Mouse (Mus musculus) megakaryocyte progenitor cell, adult 5-6 weeks (primary cell): ENCODE data around the gene Mpzl2. TPM values are rescaled to one million over a fixed set of nuclear protein-coding genes. Genes with fewer than 3 reads are reported as not detected.

Experiments used
- ATAC-seq: replicated peaks from 2 replicates; pipeline ENCODE4 v1.8.0; 2016; ENCODE audit warnings: mild to moderate bottlenecking, moderate TSS enrichment, inconsistent platforms; ENCODE audit not compliant: poor library complexity
- total RNA-seq, 2 experiments: library from RNA; stranded (forward) in 1 of 2; stranded (reverse) in 1 of 2; fragments of 157-497, 149-512 nt in 1 of 2; fragments of 200-1000 nt in 1 of 2; gene quantifications; 2 replicates each; pipeline versions ENCODE4 v1.2.3 to v1.2.4; 2015 to 2017

The Mpzl2 gene
- total RNA-seq, 2 experiments from 2014 or later = not detected

DNA sequence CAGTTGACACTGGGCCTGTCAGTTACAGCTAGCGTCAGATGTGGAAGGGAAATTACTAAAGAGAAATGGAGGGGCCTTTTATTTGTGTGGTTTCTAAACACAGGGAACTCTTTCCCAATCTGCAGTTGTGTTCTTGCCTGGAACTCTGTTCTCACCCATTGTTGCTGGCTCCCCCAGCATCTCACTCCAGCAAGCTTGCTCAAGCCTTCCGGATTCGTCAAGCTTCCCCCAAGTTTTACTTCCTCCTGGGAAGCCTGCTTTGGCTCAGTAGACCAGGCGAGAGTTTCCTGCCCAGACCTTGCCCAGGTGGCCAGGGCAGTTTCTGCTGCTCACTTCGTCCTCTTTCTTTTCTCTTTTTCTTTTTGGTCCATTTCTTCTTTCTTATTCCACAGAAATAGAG lies 45.0 kb downstream of the Mpzl2 start:
- ATAC-seq = peak; percentile 90

DNA sequence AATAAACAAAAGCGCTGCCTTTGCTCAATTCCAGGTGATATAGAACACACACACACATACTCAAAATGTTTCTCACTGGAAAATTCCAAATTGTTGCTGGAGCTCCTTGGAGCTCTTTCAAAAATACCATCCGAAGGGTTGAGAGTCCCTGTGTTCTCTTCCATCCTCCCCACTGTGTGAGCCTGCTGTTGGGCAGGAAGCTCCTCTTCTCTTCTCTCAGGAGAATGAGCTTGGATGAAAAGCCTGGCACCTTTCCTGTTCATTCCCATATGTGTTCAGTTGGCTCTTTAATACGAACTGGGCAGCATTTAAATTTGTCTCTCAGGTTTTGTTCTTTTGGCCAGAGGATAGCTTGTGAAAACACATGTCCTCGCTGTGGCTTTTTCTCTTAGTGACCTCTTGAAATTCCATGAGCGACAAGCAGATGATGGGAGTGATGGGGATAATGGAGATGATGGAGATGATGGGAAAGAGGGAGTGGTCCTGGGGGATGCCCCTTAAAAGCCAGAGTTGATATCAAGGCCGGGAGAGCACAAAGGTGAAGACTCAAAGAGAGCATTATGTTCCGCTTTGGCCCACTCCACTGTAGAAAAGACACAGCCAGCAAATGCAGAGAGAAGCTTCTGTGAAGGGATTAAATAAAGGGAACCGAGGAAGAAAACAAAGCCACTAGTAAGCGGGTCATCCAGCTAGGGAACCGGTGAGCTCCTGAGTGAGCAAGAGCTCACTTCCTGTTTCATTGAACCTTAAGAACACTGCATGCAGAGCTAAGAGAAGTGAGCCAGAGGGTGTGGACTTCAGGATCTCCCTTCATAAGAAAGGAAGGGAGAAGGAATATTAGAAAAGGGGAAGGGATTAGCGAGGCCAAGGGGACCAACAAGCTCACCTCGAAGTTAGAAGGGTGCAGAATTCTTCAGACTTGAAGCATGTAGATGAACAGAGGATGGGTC lies 46.4 kb downstream of the Mpzl2 start:
- peak; percentile 54 for ATAC-seq

GRCm38 (mm10) chr9:45088040-45088439 lies 48.4 kb downstream of the Mpzl2 start:
- no peak for ATAC-seq

DNA sequence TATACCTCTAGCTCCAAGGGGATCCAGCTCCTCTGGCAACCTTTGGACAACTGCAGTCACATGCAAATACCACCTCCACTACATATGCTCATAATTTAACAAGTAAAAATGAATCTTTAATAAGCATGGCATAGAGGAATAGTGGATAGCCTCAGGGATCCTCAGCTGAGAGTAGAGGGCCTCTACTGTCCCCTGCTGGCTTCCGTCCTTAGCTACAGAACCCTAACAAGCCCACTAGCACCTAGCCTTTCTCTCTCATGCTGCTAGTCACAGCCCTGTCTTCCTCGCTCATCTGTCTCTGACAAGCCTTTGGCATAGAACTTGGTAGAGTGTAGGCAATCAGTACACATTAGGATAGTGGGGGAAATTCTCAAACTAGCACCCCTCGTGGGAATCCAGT lies 51.2 kb downstream of the Mpzl2 start:
- no peak for ATAC-seq

GRCm38 (mm10) chr9:45092641-45093040 lies 53.0 kb downstream of the Mpzl2 start:
- ATAC-seq = no peak

DNA sequence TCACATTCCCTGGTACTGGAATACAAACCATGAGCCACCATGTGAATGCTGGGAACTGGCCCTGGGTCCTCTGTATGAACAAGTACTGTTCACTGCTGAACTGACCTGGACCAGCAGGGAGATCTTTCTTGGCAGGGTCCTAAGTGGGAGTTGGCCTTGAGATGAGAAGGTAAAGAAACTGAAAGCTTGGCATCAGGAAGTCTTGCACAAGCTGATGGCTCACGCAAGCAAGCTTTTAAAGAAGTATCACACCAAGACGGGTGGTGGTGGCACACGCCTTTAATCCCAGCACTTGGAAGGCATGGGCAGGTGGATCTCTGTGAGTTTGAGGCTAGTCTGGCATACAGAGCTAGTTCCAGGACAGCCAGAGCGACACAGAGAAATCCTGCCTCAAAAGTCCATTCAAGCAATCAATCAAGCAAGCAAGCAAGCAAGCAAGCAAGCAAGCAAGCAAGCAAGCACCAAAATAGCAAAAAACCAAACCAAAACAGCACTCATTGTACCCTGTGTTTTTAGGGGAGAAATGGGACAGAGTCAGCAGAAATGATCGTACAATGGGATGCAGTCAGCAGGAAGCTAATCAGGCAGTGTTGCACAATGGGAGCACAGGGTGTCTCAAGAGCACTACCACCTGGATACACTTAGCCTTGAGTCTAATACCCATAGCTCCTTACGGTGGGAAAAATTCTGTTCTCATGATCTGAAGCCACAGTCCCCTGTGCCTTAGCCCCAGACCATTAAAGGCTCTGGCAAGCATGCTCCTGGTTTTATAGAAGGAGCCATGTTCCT lies 55.7 kb downstream of the Mpzl2 start:
- ATAC-seq = peak; percentile 79

DNA sequence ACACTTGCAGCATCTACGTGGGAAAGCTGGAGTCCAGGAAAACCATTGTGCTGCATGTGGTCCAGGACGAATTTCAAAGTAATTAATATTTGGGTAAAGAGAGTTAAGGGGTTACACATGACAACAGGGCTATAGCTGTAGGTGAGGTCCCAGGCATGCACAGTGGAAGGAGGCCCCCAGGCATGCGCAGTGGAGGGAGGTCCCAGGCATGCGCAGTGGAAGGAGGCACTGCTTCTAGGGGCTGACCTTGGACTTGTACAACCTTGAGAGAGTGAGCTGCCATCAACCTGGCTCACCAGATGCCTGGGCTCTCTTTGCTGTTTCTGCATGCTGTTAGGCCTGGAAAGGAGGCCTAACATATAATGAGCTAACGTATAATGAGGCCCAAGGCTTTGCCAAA lies 58.3 kb downstream of the Mpzl2 start:
- no peak for ATAC-seq

DNA sequence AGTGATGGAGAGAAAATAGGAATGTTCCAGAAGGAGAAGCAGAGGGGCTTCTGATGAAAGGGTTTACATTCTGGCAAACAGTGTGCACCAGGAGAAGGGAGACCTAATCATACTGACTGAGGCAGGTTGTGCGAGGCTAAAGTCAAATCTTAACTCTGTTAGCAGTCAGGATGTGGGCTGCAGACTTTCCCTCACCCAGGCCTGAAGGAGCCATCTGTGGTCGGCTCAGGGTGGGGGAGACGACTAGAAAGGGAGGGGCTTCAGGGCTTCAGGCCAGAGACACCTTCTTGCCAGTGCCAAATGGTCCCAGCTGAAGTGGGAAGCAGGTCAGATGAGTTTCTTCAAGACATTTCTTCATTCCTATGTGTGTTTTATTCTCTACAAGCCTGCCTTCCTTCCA lies 58.8 kb downstream of the Mpzl2 start:
- ATAC-seq = peak; percentile 40; the same call in 1 of the 2 replicates

- no peak for ATAC-seq
These were observed 62.9 kb downstream of the Mpzl2 start for GRCm38 (mm10) chr9:45102528-45102927.

DNA sequence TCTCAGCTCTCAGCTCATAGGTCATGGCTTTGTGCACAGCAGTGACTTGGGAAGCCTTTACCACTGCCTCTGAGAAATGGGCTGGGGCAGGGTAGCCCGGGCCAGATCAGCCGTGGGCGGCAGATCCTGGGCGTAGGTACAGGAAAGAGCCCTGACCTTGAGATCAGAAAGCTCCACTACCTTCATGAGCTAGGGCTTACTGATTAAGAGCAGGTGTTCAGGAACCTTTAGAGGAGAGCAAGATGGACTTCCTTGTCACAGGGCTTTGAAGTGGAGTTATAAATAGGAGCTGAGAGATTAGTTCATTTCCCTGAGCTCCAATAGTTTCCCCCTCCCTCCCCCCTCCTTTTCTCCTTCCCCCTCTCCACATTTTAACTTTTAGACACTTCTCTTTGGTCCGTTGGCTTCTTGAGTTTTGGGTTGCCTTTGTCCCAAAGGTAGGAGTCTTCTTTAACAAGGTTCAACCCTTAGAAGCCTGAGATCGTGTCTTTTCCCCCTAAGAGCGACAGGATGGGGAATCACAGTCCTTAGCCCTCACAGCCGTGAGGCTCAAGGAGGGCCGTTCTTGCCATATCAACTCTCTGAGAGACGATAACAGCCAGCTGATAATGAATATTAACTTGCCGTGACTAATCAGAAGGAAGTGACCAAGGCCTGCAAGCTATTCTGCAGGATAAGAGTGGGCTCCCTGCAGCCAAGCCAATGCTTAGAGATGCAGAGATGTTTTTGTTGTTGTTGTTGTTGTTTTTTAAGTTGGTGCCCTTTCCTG lies 63.8 kb downstream of the Mpzl2 start:
- no peak for ATAC-seq

Other genes with a start within 250 kb of the Mpzl2 start
- gene Tmem25, start 240.5 kb upstream of the Mpzl2 start, total RNA-seq (2015) = 0.10 and 0.32 TPM in 2 replicates
- gene Tmem25, start 240.5 kb upstream of the Mpzl2 start, total RNA-seq (2017) = not detected in 2 replicates
- 0.15 and 0.76 TPM in 2 replicates for gene Ttc36, start 236.7 kb upstream of the Mpzl2 start, total RNA-seq (2015)
- not detected in 2 replicates for gene Ttc36, start 236.7 kb upstream of the Mpzl2 start, total RNA-seq (2017)
- 49.6 and 61.0 TPM in 2 replicates for gene Kmt2a, start 158.5 kb upstream of the Mpzl2 start, total RNA-seq (2015)
- 7.0 and 11.3 TPM in 2 replicates for gene Kmt2a, start 158.5 kb upstream of the Mpzl2 start, total RNA-seq (2017)
- gene Atp5l, start 119.1 kb upstream of the Mpzl2 start, total RNA-seq (2015) = 457 and 602 TPM in 2 replicates
- gene Atp5l, start 119.1 kb upstream of the Mpzl2 start, total RNA-seq (2017) = 109 and 166 TPM in 2 replicates
- 45.7 and 48.1 TPM in 2 replicates for gene Ube4a, start 74.2 kb upstream of the Mpzl2 start, total RNA-seq (2015)
- 32.4 and 44.6 TPM in 2 replicates for gene Ube4a, start 74.2 kb upstream of the Mpzl2 start, total RNA-seq (2017)
- gene Cd3g, start 59.4 kb upstream of the Mpzl2 start, total RNA-seq (2015) = not detected in 2 replicates
- 0.30 and 3.1 TPM in 2 replicates for gene Cd3g, start 59.4 kb upstream of the Mpzl2 start, total RNA-seq (2017)
- gene Cd3d, start 58.0 kb upstream of the Mpzl2 start, total RNA-seq (2015) = 0.12 and 0.44 TPM in 2 replicates
- 0.17 and 0.33 TPM in 2 replicates for gene Cd3d, start 58.0 kb upstream of the Mpzl2 start, total RNA-seq (2017)
- not detected in 2 replicates for gene Cd3e, start 30.2 kb upstream of the Mpzl2 start, total RNA-seq (2015)
- gene Cd3e, start 30.2 kb upstream of the Mpzl2 start, total RNA-seq (2017) = not detected in 2 replicates
- 0.20 and 0.35 TPM in 2 replicates for gene Mpzl3, start 15.4 kb downstream of the Mpzl2 start, total RNA-seq (2015)
- gene Mpzl3, start 15.4 kb downstream of the Mpzl2 start, total RNA-seq (2017) = 0.58 and 2.1 TPM in 2 replicates
- 0.89 and 2.0 TPM in 2 replicates for gene Jaml, start 39.4 kb downstream of the Mpzl2 start, total RNA-seq (2015)
- gene Jaml, start 39.4 kb downstream of the Mpzl2 start, total RNA-seq (2017) = 3.4 and 4.6 TPM in 2 replicates
- not detected in 2 replicates for gene Scn2b, start 78.0 kb downstream of the Mpzl2 start, total RNA-seq (2015)
- gene Scn2b, start 78.0 kb downstream of the Mpzl2 start, total RNA-seq (2017) = not detected in 2 replicates
- not detected in 2 replicates for gene Scn4b, start 98.6 kb downstream of the Mpzl2 start, total RNA-seq (2015)
- gene Scn4b, start 98.6 kb downstream of the Mpzl2 start, total RNA-seq (2017) = not detected in 2 replicates
- gene BC049352, start 142.2 kb downstream of the Mpzl2 start, total RNA-seq (2015) = not detected in 2 replicates
- not detected in 2 replicates for gene BC049352, start 142.2 kb downstream of the Mpzl2 start, total RNA-seq (2017)
- 0.05 TPM in 1 of 2 replicates, not detected in the other for gene Tmprss4, start 164.3 kb downstream of the Mpzl2 start, total RNA-seq (2015)
- 0.41 TPM in 1 of 2 replicates, not detected in the other for gene Tmprss4, start 164.3 kb downstream of the Mpzl2 start, total RNA-seq (2017)
- 2.9 and 3.9 TPM in 2 replicates for gene Il10ra, start 229.3 kb downstream of the Mpzl2 start, total RNA-seq (2015)
- gene Il10ra, start 229.3 kb downstream of the Mpzl2 start, total RNA-seq (2017) = 8.1 and 9.2 TPM in 2 replicates